Mouse (Mus musculus) CH12.LX (cell line): Measurements from ENCODE around the gene Dctn1. TPM values are rescaled to one million over a fixed set of nuclear protein-coding genes. Genes with fewer than 3 reads are reported as not detected.

ENCODE experiments used
- DNase-seq: peaks from one replicate; pipeline ENCODE4 v3.0.0-alpha.2; 2013; ENCODE audit errors: extremely low read depth
- H3K27ac ChIP-seq: 2 replicates; pipeline ENCODE4 v1.5.1; 2012; ENCODE audit warnings: low read depth, mild to moderate bottlenecking, control low read depth, moderate library complexity; ENCODE audit not compliant: insufficient read depth
- H3K27me3 ChIP-seq: replicated peaks from 2 replicates; pipeline ENCODE3; 2012; ENCODE audit warnings: inconsistent platforms
- H3K36me3 ChIP-seq, 2 experiments: replicated peaks in 1 of 2; 2 replicates each; pipeline versions ENCODE3 to v1.6.1; 2012; ENCODE audit warnings: inconsistent platforms in 1 of 2, low read length in 1 of 2, mild to moderate bottlenecking in 1 of 2, mixed read lengths in 1 of 2, moderate library complexity in 1 of 2; ENCODE audit not compliant: control insufficient read depth in 1 of 2, insufficient read depth in 1 of 2
- H3K4me1 ChIP-seq, 2 experiments: 2 replicates each; pipeline ENCODE4 v1.6.1; 2012; ENCODE audit warnings: inconsistent platforms in 1 of 2, moderate library complexity in 1 of 2; ENCODE audit not compliant: insufficient read depth in 2 of 2, control insufficient read depth in 1 of 2
- H3K4me2 ChIP-seq: 2 replicates; pipeline ENCODE4 v1.6.1; 2012; ENCODE audit warnings: low read depth, mild to moderate bottlenecking, control low read depth; ENCODE audit not compliant: poor library complexity, insufficient read depth, severe bottlenecking
- H3K4me3 ChIP-seq, 3 experiments: fragments of 150-350 bp in 1 of 3; sonication (generic) in 1 of 3; replicated peaks in 1 of 3; 2 replicates each; pipeline versions ENCODE3 to v1.5.1; 2011 to 2012; ENCODE audit warnings: low read depth in 2 of 3, low read length in 2 of 3, mild to moderate bottlenecking in 2 of 3, moderate library complexity in 2 of 3, control low read depth in 1 of 3, improper control_type of control experiment in 1 of 3, inconsistent platforms in 1 of 3, mixed read lengths in 1 of 3; ENCODE audit not compliant: poor library complexity in 1 of 3
- H3K79me2 ChIP-seq: replicated peaks from 2 replicates; pipeline ENCODE4 v1.6.1; 2012; ENCODE audit warnings: mild to moderate bottlenecking, moderate library complexity; ENCODE audit not compliant: control insufficient read depth, poor library complexity, insufficient read depth, severe bottlenecking; ENCODE audit errors: extremely low read depth
- H3K9ac ChIP-seq: 2 replicates; pipeline ENCODE4 v1.6.1; 2012; ENCODE audit warnings: low read depth, mild to moderate bottlenecking, control low read depth, moderate library complexity; ENCODE audit not compliant: insufficient read depth
- H3K9me3 ChIP-seq: replicated peaks from 2 replicates; pipeline ENCODE3; 2012; ENCODE audit warnings: low read length, inconsistent platforms, mixed read lengths
- BHLHE40 ChIP-seq: IDR thresholded peaks from 2 replicates; pipeline ENCODE4 v1.6.1; 2011; ENCODE audit warnings: mild to moderate bottlenecking, low read depth, low read length, improper control_type of control experiment
- CTCF ChIP-seq, 2 experiments: IDR thresholded peaks in 1 of 2; conservative IDR thresholded peaks in 1 of 2; 2 replicates each; pipeline ENCODE4 v1.5.1; 2011 to 2012; ENCODE audit warnings: low read depth in 2 of 2, low read length in 2 of 2, improper control_type of control experiment in 1 of 2, inconsistent platforms in 1 of 2, mild to moderate bottlenecking in 1 of 2, moderate library complexity in 1 of 2
- E2F4 ChIP-seq: IDR thresholded peaks from 2 replicates; pipeline ENCODE4 v1.6.1; 2011; ENCODE audit warnings: low read depth, low read length, improper control_type of control experiment; ENCODE audit not compliant: insufficient replicate concordance
- EP300 ChIP-seq: IDR thresholded peaks from 2 replicates; pipeline ENCODE4 v1.6.1; 2011; ENCODE audit warnings: low read length, improper control_type of control experiment
- IRF4 ChIP-seq: IDR thresholded peaks from 2 replicates; pipeline ENCODE4 v1.6.1; 2014; ENCODE audit warnings: low read depth, mild to moderate bottlenecking, inconsistent platforms, low read length, improper control_type of control experiment
- JUN ChIP-seq: IDR thresholded peaks from 2 replicates; pipeline ENCODE4 v1.6.1; 2011; ENCODE audit warnings: low read depth, mild to moderate bottlenecking, low read length, improper control_type of control experiment, moderate library complexity; ENCODE audit not compliant: insufficient read depth
- KAT2A ChIP-seq: IDR thresholded peaks from 2 replicates; pipeline ENCODE4 v1.6.1; 2012; ENCODE audit warnings: low read length, improper control_type of control experiment, inconsistent platforms; ENCODE audit not compliant: insufficient replicate concordance
- MAFK ChIP-seq: IDR thresholded peaks from 2 replicates; pipeline ENCODE4 v1.6.1; 2011; ENCODE audit warnings: low read length, improper control_type of control experiment; ENCODE audit not compliant: insufficient replicate concordance
- MXI1 ChIP-seq: IDR thresholded peaks from 2 replicates; pipeline ENCODE4 v1.6.1; 2011; ENCODE audit warnings: mild to moderate bottlenecking, low read depth, low read length, improper control_type of control experiment
- MYC ChIP-seq: IDR thresholded peaks from 2 replicates; pipeline ENCODE4 v1.6.1; 2011; ENCODE audit warnings: low read depth, mild to moderate bottlenecking, improper control_type of control experiment, low read length
- PAX5 ChIP-seq: IDR thresholded peaks from 2 replicates; pipeline ENCODE4 v1.6.1; 2012; ENCODE audit warnings: low read length, inconsistent platforms, mixed read lengths
- SIN3A ChIP-seq: IDR thresholded peaks from 2 replicates; pipeline ENCODE4 v1.6.1; 2012; ENCODE audit warnings: low read length, improper control_type of control experiment, inconsistent platforms
- SMC3 ChIP-seq: IDR thresholded peaks from 2 replicates; pipeline ENCODE4 v1.6.1; 2011; ENCODE audit warnings: low read depth, low read length, improper control_type of control experiment
- TBP ChIP-seq: conservative IDR thresholded peaks from 2 replicates; pipeline ENCODE4 v1.6.1; 2011; ENCODE audit warnings: low read depth, low read length, improper control_type of control experiment
- USF2 ChIP-seq: conservative IDR thresholded peaks from 2 replicates; pipeline ENCODE4 v1.6.1; 2011; ENCODE audit warnings: low read depth, low read length, improper control_type of control experiment
- dilution Hi-C: fragments of 300-500 bp; cut with MboI; formaldehyde crosslinking; loops from 2 replicates; pipeline ENCODE4 v1.14.3; 2020; ENCODE audit warnings: low sequenced_read_pairs; ENCODE audit not compliant: extremely low pct_unique_long_range_greater_than_20kb, extremely low pct_ligation_motif_present
- in situ Hi-C: fragments of 300-500 bp; cut with MboI; formaldehyde crosslinking; loops from 3 replicates; pipeline ENCODE4 v1.14.3; 2019; ENCODE audit warnings: low sequenced_read_pairs, low pct_ligation_motif_present, low pct_unique_long_range_greater_than_20kb, mixed read lengths
- polyA plus RNA-seq: library from polyadenylated mRNA; unstranded; fragments of >175 nt; gene quantifications from 2 replicates; pipeline ENCODE4 v1.2.1, GENCODE M21; 2012; ENCODE audit warnings: low read depth; ENCODE audit not compliant: insufficient read length
- total RNA-seq, 2 experiments: library from RNA; depleted of rRNA; stranded (reverse); fragments of 300-350 nt in 1 of 2; fragments of >200 nt in 1 of 2; gene quantifications; 2 replicates each; pipeline ENCODE4 v1.2.3; 2012 to 2014

The Dctn1 gene
- total and polyA plus RNA-seq, 3 experiments = 12.8 to 36.4 (median 19.8) TPM

GRCm38 (mm10) chr6:83125331-83125730 lies 40.4 kb upstream of the Dctn1 start, which contains the start of gene Ino80b:
Gene Ino80b, minus strand, starts transcription at chr6:83125431.
- H3K27me3 ChIP-seq = no peaks in the 10 kb centered on the region
- H3K4me3 ChIP-seq = peak within 1 kb of the TSS; percentile 80 to 92 (median 88)
- DNase-seq = no peak
- H3K4me2 ChIP-seq = peak within 1 kb of the TSS; percentile 82
- peaks cover 2 to 37% of the 10 kb centered on the region in 2 experiments for H3K4me1 ChIP-seq
- H3K36me3 ChIP-seq = peaks cover 2 to 8% of the 10 kb centered on the region in 2 experiments
- TF ChIP-seq JUN (no peak), PAX5 (no peak), BHLHE40 (no peak), EP300 (no peak), MYC (no peak), IRF4 (no peak), CTCF (conservative IDR thresholded peaks at IDR 0.05 in 1 of 2, IDR thresholded peaks at IDR 0.05 in 1 of 2; ENCODE audit: low read depth in 2 of 2, low read length in 2 of 2) (no peak), SIN3A (no peak), TBP (no peak), E2F4 (no peak), KAT2A (no peak), MXI1 (no peak)
- no peaks in the 10 kb centered on the region for H3K79me2 ChIP-seq
- H3K9ac ChIP-seq = peak within 1 kb of the TSS; percentile 94
- dilution Hi-C loops = no loop called here
- H3K27ac ChIP-seq = no peak within 1 kb of the TSS
- in situ Hi-C loops = no loop called here
- no peaks in the 10 kb centered on the region for H3K9me3 ChIP-seq

DNA sequence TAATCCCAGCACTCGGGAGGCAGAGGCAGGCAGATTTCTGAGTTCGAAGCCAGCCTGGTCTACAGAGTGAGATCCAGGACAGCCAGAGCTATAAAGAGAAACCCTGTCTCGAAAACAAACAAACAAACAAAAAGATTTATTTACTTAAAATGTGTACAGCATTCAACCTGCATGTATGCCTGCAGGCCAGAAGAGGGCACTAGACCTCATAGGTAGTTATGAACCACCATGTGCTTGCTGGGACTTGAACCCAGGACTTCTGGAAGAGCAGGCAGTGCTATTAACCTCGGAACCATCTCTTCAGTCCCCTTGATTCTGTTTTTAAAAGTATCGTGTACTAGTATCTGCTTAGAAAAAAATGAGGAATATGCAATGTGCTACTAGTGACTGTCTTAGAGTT lies 38.3 kb upstream of the Dctn1 start:
- H3K9me3 ChIP-seq = no peaks in the 10 kb centered on the region

More for the DNA sequence above, 38.3 kb upstream of the Dctn1 start:
- Histone ChIP-seq H3K79me2 (no peaks in the 10 kb centered on the region), H3K27ac (no peak overlapping the region), H3K9ac (no peak overlapping the region), H3K4me1 (peaks cover 2 to 25% of the 10 kb centered on the region in 2 experiments), H3K4me3 (no peak overlapping the region), H3K4me2 (no peak overlapping the region), H3K36me3 (peaks cover 2 to 8% of the 10 kb centered on the region in 2 experiments), H3K27me3 (no peaks in the 10 kb centered on the region)
- dilution Hi-C loops (no loop called here), in situ Hi-C loops (no loop called here)
- DNase-seq = no peak
- TF ChIP-seq SMC3 (no peak), PAX5 (no peak), CTCF (conservative IDR thresholded peaks at IDR 0.05 in 1 of 2, IDR thresholded peaks at IDR 0.05 in 1 of 2; ENCODE audit: low read depth in 2 of 2, low read length in 2 of 2) (peak; percentile 16 to 21; a peak in 2 of 4 replicates), MAFK (no peak), E2F4 (no peak), BHLHE40 (no peak), USF2 (no peak)
